Mouse (Mus musculus) T-helper 2 cell (primary cell): ENCODE results near the gene Srrm1.

Experiments
- in situ Hi-C: fragments of 300-600 bp; cut with MboI, MseI; formaldehyde crosslinking; loops from one replicate; pipeline ENCODE4 v1.15.1; 2025; ENCODE audit warnings: high pct_unique_total_duplicates

The Srrm1 gene

DNA sequence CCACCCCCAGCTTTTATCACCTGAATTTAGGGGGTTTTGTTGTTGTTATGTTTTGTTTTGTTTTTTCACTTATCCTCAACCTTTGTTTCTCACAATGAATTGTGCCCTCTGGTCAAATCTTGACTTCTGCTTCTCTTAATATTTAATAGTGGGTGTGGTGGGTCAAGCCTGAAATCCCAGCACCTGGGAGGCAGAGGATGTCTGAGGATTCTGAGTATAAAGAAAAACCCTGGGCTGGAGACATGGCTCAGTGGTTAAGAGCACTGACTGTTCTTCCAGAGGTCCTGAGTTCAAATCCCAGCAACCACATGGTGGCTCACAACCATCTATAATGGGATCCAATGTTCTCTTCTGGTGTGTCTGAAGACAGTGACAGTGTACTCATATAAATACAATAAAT is 1.6 kb upstream of the Srrm1 start:
- in situ Hi-C loops, result loop anchor here (5.0 kb wide), 1 partner anchor 82 kb away; the partner anchor contains the start of gene Clic4

DNA sequence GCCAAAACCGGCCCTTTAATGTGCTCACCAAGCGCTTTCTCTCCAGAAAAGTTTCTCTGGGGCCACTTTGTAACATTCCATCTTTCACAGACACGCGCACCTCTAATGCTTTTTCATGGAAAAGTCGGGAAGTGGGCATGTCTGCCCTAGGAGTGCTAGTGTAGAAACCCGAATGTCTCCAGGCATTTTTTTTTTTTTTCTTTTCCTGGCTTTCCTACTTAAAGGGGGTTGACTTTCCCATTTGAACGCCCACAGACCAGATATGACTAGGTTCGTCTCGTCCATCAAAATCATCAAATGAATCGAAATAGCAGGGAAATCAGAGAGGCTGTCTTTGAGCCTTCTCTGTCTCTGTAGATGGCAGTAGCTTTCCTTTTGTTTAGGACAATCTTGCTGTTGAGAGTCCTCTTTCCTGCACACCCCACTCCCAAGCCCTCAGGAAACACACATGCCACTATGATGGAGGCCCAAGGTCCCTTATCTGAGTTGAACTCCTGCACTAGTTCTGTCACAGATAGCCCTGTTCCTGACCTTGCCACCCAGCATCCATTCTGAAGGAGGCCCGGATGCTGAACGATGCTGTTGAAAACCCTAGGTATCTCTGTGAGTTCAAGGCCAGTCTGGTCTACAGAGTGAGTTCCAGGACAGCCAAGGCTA is 801 bp upstream of the Srrm1 start:
- in situ Hi-C loops, result loop anchor here (5.0 kb wide), 1 partner anchor 82 kb away; the partner anchor contains the start of gene Clic4

DNA sequence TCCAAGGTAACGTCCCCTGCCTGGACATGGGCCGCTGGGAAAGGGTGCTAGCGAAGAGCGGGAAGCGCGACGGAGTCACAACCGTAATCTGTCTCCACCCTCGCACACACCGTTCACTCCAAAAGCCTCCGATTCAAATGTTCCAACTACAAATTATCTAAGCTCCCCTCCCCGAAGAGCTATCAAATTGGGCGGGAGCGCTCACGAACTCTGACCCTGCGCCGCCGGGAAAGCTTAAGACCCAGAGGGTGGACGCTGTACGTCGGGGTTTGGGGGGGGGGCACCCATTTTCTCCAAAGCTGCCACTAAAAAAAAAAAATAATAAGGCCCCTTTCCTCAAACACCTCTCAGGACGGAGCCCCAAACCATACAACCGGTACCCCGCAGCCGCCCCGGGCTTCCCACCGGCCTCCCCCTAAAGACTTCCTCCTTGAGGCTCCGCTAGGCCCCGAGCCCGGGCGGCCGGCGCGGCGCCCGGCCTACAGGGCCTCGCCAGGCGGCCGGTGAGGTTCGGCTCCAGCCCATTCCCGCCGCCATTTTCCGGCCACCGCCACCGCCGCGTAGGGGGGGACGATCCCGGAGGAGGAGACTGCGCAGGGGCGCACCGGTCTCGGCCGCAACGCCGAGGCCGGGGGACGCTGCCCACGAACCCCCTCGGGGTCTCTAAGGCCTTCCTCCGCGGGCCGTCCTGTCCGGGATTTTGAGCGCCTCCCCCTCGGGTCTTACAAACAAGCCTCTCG is 625 bp downstream of the Srrm1 start:
- in situ Hi-C loops, result loop anchor here (5.0 kb wide), 1 partner anchor 80 kb away; the partner anchor contains the start of gene Clic4

DNA sequence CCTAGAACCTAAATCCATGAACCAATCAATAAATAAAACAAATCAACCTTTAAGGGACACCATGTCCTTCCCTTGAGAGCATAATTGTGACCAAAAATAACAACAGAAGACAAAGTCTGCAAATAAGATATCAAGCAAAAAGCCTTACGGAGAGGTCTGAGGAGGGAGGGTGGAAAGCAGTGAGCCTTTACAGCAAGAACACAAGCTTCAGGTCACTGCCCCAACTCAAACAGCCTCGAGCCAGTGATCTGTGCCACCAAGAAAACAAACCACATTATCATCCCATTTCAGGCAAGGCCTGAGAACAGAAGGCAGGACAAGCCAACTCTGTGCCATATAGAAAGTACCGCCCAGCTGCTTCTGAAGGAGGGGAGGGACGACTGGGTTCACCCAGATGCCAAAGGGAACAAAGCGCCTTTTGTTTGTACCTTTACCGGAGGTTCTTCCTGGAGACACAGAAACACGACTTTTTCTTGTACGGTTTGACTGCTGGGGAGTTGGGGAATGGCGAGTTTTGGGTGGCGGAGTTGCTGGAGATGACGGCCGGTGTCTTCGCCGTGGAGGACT is 15.7 kb downstream of the Srrm1 start:
- in situ Hi-C loops, result no loop called here

DNA sequence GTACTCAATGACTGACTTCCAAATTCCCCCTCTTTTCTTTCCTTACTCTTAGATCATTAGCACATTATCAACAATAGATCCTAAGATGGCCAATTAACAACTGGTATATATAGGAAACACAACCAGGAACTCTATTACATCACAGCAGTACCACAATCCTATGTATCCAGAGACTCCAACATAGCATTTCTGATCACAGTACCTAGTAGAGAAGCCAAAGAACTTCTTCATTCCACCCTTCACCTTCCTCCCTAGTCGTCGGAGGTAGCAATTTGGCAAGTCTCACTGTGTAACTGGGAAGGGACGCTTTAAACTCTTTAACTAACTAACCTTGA is 17.1 kb downstream of the Srrm1 start:
- in situ Hi-C loops, result no loop called here

DNA sequence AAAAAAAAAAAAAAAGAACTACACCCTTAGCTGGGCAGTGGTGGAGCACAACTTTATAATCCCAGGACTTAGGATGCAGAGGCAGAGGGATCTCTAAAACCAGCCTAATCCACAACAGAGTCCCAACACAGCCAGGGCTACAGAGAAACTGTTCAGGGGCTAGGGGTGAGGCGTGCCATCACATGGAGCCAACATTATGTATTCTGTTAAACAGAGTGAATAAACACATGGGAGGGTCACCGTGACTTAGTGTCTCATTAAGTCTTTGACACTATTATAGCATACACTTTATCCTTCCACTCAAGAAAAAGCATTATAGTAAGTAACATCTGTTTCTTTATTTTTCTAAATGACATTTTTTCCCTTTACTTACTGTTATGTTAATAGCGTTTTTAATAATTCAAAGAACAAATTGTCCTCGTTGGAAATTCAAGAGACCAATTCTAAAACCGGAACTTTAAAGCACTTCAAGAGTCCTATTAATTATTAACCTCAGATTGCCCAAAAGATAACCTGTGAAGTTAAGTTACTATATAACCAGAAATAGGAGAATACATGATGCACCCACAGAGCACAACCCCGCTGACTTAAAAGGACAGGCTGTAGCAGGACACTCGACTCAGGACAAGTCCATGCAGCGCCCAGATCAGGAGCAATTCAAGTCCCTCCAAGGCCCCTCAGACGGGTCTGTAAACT is 17.6 kb downstream of the Srrm1 start:
- in situ Hi-C loops, result no loop called here

DNA sequence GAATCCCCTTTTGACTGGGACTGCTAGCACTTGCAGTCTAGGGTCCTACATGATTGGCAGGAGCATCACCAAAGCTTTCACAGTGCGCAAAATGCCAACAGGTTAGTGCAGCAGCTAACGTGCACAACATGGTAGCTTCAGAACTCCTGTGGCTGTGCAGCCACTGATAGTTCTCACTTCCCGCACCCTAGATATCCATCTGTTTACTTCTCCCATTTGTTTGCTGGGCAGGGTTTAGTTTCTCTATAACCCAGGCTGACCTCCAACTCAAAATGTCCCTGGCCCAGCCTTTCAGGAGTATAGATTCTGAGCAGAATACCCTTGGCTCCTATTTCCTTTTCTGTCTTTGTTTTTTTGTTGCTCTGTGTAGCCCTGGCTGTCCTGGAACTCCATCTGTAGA is 26.7 kb downstream of the Srrm1 start:
- in situ Hi-C loops, result no loop called here

DNA sequence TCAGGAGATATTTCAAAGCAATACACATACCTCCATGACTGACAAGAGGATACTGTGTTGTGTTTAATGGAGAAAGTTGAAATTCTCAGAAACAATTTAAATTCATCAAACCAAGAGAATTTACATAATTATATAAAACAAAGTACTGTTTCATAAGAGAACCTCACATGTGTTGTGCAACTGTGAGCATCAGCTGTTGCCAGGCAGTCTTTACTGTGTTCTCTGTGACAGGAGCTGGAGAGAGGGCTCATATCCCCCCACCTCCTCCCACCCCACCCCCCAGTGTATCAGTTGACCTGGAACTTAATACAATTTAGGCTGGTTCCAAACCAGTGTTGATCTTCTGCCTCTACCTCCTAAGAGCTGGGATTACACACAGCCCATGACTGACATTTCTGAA is 27.1 kb downstream of the Srrm1 start:
- in situ Hi-C loops, result no loop called here

DNA sequence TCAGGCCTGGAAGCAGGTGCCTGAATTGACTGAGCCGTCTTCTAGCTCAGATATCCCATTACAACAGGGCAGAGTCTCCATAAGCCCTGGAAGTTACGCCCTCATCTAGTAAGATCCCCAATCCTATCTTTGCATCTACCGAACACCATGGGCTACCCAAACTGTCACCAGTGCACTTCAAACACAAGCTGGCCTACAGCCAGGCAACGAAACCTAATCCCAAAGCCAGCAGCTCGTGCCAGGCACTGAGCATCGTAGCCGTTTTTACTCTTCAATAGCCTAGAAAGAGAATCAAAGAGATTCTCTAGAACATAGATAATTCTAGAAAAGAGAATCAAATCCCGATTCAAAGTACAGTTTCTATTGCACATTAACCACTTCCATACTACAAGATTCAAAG is 30.1 kb downstream of the Srrm1 start:
- in situ Hi-C loops, result no loop called here

DNA sequence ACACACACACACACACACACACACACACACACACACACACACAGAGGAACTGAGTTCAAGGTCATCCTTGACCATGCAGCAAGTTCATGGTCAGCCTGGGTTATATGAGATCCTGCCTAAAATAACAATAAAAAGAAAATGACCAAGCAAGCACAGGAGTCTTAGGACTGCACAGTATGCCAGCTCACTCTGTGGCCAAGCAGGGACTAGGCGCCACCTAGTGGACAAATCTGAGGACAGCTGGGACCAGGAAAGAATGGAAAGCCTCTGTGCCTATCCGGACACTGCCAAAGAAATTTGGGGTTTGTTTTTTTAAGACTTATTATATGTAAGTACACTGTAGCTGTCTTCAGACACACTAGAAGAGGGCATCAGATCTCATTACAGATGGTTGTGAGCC is 35.2 kb downstream of the Srrm1 start:
- in situ Hi-C loops, result loop anchor here (5.0 kb wide), 1 partner anchor 101 kb away; no protein-coding TSS in a partner anchor

DNA sequence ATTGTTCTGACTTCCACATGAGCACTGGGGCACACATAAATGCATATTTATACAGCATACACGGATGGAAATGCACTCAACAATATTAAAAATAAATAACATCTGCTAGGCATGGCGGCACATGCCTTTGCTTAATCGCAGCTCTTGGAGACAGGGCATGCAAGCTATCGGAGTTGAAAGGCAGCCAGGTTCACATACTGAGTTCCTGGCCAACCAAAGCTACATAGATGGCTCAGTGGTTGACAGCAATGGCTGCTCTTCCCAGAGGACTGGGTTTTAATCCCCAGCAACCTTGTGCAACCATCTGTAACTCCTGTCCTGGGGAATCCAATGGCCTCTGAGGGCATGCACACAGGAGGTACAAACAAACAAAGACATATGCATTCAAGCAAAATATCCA is 35.6 kb downstream of the Srrm1 start:
- in situ Hi-C loops, result loop anchor here (5.0 kb wide), 1 partner anchor 100 kb away; no protein-coding TSS in a partner anchor

DNA sequence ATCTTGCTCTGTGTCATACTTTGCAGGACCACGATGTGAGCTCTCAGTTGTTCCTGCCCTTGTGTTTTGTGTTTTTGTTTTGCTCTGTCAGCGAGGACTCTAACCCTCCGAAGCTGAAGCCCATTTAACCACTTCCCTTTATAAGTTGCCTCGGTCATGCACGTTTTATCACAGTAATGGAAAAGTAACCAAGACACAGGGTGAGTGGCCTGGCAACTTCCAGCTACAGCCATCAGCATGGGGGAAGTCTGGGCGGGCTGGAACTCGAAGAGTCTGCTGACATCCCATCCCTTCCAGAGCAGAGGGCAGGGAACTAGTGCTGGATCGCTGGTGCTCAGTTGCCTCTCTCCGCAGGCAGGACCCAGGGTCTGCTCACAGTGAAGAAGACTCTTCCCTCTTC is 37.8 kb downstream of the Srrm1 start:
- in situ Hi-C loops, result loop anchor here (5.0 kb wide), 1 partner anchor 98 kb away; no protein-coding TSS in a partner anchor

DNA sequence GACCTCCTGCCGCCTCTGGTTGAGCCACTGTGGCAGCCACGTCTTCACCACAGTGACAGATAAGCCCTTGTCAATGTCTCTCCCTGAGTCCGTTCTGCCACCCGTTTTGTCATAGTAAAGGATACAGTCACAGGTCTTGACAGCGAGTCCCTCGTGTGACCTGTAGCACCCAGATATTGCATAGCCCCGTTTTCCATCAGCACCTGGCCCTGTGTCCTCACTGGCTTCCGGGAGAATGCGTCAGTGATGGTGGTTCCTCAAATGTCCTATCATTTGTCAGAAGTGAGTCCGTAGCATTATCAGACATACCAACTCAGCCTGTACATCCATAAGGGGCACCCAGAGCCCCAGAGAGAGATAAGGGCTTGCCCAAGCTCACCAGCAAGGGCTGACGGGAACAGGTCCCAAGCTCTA is 38.7 kb downstream of the Srrm1 start:
- in situ Hi-C loops, result no loop called here

DNA sequence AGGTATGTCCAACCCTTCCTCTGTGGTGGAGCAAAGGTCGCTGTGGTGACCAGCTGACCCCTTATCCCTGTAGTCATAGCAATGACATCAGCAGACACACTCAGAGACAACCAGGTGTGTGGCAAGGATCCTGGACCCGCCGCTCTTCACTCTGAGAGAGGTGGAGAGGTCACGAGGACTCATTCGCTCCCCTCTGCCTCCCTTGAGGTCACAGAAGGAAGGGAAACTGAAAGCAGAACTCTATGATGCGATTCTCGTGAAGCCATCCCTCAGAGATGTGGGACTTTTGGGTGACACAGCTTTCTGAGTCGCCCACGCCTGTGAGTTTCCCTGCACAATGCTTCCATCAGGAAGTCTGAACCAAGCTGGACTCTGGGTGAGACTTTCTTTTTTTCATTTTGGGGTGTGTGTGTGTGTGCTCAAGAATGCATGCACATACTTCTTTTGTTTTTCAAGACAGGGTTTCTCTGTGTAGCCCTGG is 39.3 kb downstream of the Srrm1 start:
- in situ Hi-C loops, result no loop called here

DNA sequence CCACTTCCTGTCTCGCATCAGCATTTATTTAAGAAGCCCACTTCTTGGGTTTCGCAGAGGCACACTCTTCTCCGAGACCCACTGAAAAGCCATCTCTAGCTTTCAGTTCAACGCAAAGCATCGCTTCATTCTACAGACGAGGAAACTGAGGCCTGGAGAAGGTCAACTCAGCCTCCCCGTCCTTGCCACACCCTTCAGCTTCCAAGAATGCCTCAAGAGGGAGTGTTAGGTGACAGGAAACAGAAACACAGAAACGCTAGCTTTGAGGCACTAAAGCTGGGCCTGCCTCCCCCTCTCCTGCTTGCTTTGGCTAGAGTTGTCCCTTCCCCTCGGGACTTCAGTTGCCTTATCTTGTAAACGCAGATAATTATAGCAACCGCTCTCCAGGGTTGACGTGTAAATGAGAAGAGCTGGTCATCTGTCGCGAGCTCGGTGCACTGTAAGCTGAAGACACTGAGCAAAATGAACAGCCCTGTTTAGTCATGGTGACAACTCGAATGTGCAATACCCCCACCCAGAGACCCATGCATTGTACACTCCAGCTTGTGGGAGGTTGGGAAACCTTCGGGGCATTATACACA is 39.9 kb downstream of the Srrm1 start:
- in situ Hi-C loops, result no loop called here

DNA sequence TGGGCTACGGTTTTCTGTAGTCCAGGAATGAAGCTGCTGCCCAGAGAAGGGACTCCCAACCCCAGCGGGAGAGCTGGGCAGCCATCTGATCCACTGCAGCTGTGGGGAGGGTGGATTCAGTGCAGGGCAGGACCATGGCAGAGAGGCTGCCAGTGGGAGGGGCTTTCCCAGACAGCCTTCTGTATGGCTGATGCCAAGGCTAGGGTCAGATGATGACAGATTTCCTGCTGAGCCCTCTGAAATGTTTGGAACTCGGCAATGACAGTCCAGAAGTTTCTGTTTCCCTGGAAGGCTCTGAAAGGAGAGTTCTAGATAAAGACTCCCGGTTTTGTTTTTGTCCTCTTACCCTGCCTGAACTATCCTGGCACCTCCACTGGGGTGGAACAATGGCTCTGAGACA is 40.4 kb downstream of the Srrm1 start:
- in situ Hi-C loops, result no loop called here

DNA sequence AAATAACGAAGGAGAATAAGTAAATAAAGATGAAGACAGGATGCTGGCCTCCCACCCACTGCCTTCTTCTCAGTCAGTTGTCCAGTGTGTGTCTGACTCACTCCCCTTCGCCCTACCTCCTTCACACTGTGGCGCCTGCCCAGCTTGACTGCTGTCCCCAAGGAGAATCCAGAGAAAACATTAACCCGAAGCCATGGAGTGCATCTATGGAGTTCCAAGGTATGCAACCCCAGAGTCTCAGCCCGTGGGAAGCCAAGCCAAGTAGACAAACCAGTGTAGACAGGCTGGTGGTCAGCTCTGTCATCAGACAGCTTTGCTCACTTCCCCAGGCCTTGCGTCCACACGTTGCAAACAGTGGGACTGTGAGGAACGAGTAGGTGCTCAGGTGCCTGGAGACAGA is 42.8 kb downstream of the Srrm1 start:
- in situ Hi-C loops, result no loop called here

DNA sequence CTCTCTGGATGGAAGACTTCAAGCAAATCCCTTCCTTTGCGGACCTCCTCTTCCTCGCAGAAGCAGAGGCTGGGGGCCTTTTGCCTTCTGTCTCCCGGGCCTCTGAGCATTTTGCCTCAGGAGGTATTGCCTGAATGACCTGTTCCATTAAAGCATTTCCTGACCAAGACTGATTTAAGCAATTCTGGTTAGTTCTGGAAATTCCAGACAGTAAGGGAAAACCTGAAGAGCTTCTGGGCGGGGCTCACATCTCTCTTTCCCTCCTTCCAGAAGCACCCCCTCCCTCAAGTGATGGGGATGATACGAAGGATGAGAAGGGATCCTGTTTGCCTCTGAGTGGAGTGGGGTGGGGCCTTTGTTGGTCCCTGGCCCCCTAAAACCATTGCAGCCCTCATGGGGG is 43.4 kb downstream of the Srrm1 start:
- in situ Hi-C loops, result no loop called here

DNA sequence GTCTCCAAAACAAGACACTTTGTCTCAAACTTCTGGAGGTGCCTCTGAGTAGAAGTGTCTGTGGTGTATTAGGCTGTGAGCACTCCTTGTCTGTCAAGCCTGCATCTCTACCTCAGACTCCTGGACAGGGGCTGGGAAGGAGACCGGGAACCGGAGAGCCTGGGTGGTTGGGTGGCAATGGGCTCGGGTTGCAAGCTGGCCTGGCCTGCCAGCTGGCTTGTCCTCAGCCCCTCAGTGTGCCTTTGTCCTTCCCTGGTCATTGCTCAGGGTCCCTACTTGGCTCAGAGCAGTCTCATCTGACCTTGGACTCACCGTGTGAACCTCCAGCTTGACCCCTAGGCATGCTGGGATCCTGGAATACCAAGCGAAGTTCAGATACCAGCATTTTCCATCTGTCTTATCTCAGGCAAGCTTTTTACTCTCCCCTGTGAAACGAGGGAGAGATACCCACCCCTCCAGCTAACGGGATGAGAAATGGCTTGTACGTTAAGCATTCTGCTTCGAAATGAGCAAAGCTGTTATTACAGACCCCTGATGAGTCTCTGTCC is 43.9 kb downstream of the Srrm1 start:
- in situ Hi-C loops, result no loop called here

DNA sequence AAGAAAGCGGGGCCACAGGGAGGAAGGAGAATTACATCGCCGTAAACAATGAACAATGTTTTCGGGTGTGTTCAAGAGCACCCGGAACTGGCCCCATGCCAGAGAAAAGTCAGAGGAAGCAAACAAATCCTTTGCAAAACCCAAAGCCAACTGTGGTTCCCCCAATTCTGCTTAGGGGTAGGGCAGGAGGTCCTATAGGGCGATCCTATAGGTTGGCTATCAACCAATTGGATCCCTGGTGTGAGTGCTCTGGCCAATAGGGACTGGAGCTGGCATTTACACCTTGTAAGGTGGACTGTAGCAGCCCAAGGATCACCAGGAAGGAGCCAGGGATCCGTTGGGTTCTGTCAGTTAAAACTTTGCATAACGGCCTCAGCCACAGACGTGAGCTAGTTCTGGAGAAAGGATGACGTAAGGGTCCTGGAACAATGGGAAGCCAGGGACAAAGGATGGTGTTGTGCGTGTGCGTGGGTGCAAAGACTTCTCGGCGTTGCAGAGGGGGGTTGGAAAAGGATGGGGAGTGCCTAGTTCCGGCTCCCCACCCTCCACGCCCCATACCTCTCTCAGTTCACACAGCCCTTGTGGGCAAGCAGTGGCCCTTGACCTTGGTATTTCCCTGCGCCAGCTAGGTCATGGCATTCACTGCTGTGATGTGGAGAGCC is 46.0 kb downstream of the Srrm1 start:
- in situ Hi-C loops, result no loop called here

DNA sequence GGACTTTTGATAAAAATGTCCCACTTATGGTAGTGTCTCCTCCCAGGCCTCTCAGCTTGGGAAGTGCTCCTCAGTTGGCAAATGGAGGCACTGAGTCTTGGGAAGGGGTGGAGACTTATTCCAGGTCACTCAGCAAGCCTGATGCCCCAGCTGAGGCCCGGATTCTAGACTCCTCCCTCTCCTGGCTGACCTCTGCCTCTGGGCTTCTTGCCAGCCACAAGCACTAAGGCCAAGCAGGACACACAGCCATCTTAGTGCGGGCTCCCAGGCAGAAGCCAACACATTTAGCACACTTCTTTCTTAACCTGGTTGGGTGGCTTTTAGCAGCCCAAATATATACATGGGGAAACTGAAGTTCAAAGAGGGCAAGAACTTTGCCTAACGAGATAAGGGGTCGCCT is 46.6 kb downstream of the Srrm1 start:
- in situ Hi-C loops, result no loop called here
